Mouse (Mus musculus) cerebellum, adult 11 months (tissue): ENCODE results near the gene Galntl6.

Experiments used
- DNase-seq: peaks from one replicate; pipeline ENCODE4 v3.0.0; 2022

The Galntl6 gene

DNA sequence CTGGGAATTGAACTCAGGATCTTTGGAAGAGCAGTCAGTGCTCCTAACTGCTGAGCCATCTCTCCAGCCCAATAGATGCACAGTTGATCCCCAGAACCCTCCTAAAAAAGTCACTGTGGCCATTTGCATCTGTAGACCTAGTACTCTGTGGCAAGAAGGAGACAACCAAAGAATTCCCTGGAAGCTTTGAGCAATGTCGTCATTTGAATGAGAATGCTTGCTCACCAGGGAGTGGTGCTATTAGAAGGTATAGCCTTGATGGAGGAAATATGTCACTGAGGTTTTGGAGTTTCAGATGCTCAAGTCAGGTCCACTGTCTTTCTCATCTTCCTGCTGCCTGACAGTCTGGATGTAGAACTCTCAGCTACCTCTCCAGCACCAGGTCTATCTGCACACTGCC lies 1151.5 kb downstream of the Galntl6 start:
- no peak for DNase-seq

- no peak for DNase-seq
These were observed 1153.6 kb downstream of the Galntl6 start for GRCm38 (mm10) chr8:57758857-57759256.

DNA sequence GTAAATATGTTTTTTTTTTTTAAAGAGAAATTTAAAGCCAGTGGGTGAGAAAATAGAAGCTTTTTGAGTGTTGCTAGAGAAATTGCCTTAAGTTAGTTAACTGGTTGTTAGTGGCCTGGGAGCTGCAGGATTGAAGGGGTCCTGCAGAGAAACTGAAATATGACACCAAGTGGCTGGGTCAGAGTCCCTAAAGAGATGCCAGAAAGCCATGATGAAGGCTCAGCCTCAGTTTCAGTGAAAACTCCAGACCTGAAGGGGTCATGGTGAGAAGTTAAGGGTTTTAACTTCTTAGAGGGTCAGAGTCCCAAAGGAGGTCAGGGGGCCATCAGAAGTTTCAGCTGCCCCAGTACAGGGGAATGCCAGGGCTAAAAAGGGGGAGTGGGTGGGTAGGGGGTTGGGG lies 1155.0 kb downstream of the Galntl6 start:
- no peak for DNase-seq

GRCm38 (mm10) chr8:57754066-57754465 lies 1158.4 kb downstream of the Galntl6 start:
- no peak for DNase-seq

DNA sequence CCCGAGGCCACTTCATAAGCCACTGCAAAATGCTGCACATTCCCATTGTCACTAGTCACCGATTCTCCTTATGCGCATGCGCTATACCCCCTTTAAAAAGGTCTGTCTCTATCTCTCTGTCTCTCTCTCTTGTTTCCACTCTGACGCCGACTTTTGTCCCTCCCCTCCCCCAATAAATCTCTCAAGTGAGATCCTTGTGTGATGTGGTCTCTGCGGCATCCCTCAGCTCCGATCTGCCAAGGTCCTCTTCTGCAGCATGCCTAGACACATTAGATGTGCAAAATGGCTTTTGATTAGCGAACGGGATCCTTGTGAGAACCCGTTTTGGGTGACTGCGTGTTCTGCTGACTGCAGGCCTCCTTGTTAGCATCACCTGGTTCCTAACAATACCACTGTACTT lies 1168.8 kb downstream of the Galntl6 start:
- DNase-seq: no peak

DNA sequence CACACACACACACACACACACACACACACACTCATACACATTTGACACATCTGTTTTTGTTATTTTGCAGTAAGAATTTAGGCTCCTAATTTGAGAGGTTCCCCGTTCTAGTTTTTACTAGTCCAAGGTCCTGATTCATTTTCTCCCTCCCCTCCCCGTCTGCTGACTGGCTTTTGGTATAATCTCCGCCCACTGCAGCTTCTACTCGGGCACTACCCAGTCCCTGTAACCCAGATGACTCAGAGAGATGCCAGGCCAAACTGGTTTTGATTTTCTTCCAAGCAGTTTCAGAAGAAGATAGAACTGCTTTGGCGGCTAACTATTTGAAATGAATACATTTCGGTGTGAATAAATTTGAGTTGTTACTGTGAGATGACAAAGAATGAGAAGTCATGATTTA lies 1170.5 kb downstream of the Galntl6 start:
- peak; percentile 41 for DNase-seq

GRCm38 (mm10) chr8:57741309-57741708 lies 1171.1 kb downstream of the Galntl6 start:
- peak; percentile 67 for DNase-seq

DNA sequence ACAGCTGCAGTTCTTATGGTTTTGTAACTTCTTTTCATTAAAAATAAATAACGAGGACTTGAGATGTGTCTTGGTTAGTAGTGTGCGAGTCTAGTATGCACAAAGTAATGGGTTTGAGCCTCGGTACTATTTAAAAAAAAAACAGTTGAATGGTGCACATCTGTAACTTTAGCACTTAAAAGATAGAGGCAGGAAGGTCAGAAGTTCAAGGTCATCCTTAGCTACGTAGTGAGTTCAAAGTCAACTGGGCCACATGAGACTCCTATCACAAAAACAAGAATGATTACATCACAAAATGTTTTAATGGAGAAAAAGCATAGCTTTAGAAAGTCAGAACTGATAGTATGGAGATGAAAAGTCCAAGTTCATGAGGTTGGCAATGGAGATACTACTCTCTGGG lies 1175.2 kb downstream of the Galntl6 start:
- DNase-seq: no peak

GRCm38 (mm10) chr8:57732795-57733194 lies 1179.6 kb downstream of the Galntl6 start:
- no peak for DNase-seq

- DNase-seq: no peak
These were observed 1180.8 kb downstream of the Galntl6 start for GRCm38 (mm10) chr8:57731666-57732065.

GRCm38 (mm10) chr8:57728276-57728675 lies 1184.2 kb downstream of the Galntl6 start:
- DNase-seq: no peak

GRCm38 (mm10) chr8:57724843-57725627 lies 1187.4 kb downstream of the Galntl6 start:
- DNase-seq: no peak
